In the genomic region with DNA sequence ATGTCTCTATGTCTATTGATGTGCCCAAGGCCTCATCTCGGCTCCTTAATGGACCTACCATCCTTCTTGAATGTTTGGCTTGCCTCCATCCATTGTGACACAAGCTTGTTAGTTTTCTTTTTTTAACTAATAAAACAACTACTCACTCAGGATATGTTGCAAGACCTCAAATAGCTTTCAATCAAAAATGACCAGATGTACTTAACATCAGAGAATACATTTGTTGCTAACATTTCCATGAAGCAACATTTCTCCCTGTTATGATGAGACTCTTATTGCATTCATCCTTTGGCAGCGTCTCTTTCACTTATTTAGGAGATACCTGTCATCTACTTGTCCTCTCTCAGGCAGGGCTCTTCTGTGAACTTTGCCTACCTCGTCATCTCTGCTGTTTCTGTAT, we compare ENCODE assay signal across 12 mouse cellular contexts.
"Had no signal": no experiment of that assay in that cellular context is flagged by ENCODE, and none has a peak within 500 bp of the region (broad histone marks: within the 10 kb centered on the region; RNA-seq: fewer than 3 reads in every experiment).

No protein-coding gene starts in this region.

- H3K9me3 ChIP-seq: limb, embryonic 13.5 days; midbrain, embryonic 10.5 days; neural tube, embryonic 12.5 days had no signal

- H3K36me3 ChIP-seq: limb, embryonic 13.5 days; midbrain, embryonic 10.5 days; neural tube, embryonic 12.5 days had no signal

- H3K4me2 ChIP-seq: limb, embryonic 13.5 days; neural tube, embryonic 12.5 days had no signal

- H3K4me3 ChIP-seq: layer of hippocampus, adult 2 months; limb, embryonic 13.5 days; midbrain, embryonic 10.5 days; neural tube, embryonic 12.5 days had no signal

- H3K27ac ChIP-seq: layer of hippocampus, adult 2 months; limb, embryonic 13.5 days; liver, embryonic 14.5 days; midbrain, embryonic 10.5 days; neural tube, embryonic 12.5 days; stomach, postnatal 0 days had no signal

- H3K4me1 ChIP-seq: limb, embryonic 13.5 days; midbrain, embryonic 10.5 days; neural tube, embryonic 12.5 days had no signal

- H3K27me3 ChIP-seq: limb, embryonic 13.5 days; neural tube, embryonic 12.5 days had no signal

- DNase-seq: kidney, postnatal 10 days; kidney, postnatal 4 days; lung, adult 18-20 months; lung, postnatal 4 days; midbrain, embryonic 14.5 days; thymus, postnatal 4 days had no signal

- H3K9ac ChIP-seq: limb, embryonic 13.5 days; liver, embryonic 14.5 days; neural tube, embryonic 12.5 days had no signal
